Mouse (Mus musculus): ENCODE data around the gene Il1rl1. TPM values are rescaled to one million over a fixed set of nuclear protein-coding genes. Genes with fewer than 3 reads are reported as not detected.
A peak's percentile ranks its signal among the peaks of the same experiment; 100 is the strongest.

The Il1rl1 gene
- total and polyA plus RNA-seq, 3 experiments: 44.4 to 68.4 TPM; not detected in 1

GRCm38 (mm10) chr1:40382841-40383240 is 46.5 kb upstream of the Il1rl1 start:
- no peak for DNase-seq (ENCODE audit: low read depth, low spot score)
- H3K27ac ChIP-seq (ENCODE audit: control insufficient read depth, low read depth, low read length): no peak overlapping the region
- H3K79me2 ChIP-seq (ENCODE audit: control insufficient read depth, insufficient read depth, low read length, poor library complexity): no peaks in the 10 kb centered on the region
- no peaks in the 10 kb centered on the region for H3K36me3 ChIP-seq (ENCODE audit: control insufficient read depth in 1 of 2, insufficient read depth in 2 of 2, low read length in 2 of 2)
- H3K4me1 ChIP-seq (ENCODE audit: control insufficient read depth in 1 of 2, insufficient read depth in 2 of 2, low read length in 2 of 2): no peaks in the 10 kb centered on the region
- no peaks in the 10 kb centered on the region for H3K9me3 ChIP-seq (replicated peaks; ENCODE audit: insufficient read depth, low read length)
- H3K4me3 ChIP-seq (ENCODE audit: control insufficient read depth in 1 of 2, insufficient read depth in 1 of 2, low read depth in 2 of 2, low read length in 2 of 2): no peak overlapping the region
- 0 out of 4 replicates have a peak, but pooled peaks cover 0 to 2% of the 10 kb centered on the region in 2 experiments for H3K27me3 ChIP-seq (ENCODE audit: control insufficient read depth in 1 of 2, insufficient read depth in 2 of 2, low read length in 2 of 2)
- H3K9ac ChIP-seq (ENCODE audit: control insufficient read depth, low read depth, low read length, poor library complexity, severe bottlenecking): no peak overlapping the region
- TF ChIP-seq POLR2AphosphoS2 (IDR thresholded peaks at IDR 0.05; ENCODE audit: low read length) (no peak), HCFC1 (IDR thresholded peaks at IDR 0.05; ENCODE audit: low read depth, low read length) (no peak), MAZ (IDR thresholded peaks at IDR 0.05; ENCODE audit: low read depth, low read length) (no peak), ETS1 (IDR thresholded peaks at IDR 0.05; ENCODE audit: low read depth, low read length) (no peak), GABPA (IDR thresholded peaks at IDR 0.05; ENCODE audit: low read depth, low read length) (no peak), CHD2 (IDR thresholded peaks at IDR 0.05; ENCODE audit: low read length) (no peak), BHLHE40 (IDR thresholded peaks at IDR 0.05; ENCODE audit: borderline replicate concordance, low read depth, low read length) (no peak), UBTF (IDR thresholded peaks at IDR 0.05; ENCODE audit: borderline replicate concordance, insufficient read depth, low read depth, low read length) (no peak), MYC (IDR thresholded peaks at IDR 0.05; ENCODE audit: low read depth, low read length) (no peak), CHD1 (IDR thresholded peaks at IDR 0.05; ENCODE audit: low read depth, low read length) (no peak), NELFE (IDR thresholded peaks at IDR 0.05; ENCODE audit: low read depth, low read length) (no peak), ELF1 (IDR thresholded peaks at IDR 0.05; ENCODE audit: low read depth, low read length) (no peak), JUND (IDR thresholded peaks at IDR 0.05; ENCODE audit: low read depth, low read length) (no peak), USF1 (IDR thresholded peaks at IDR 0.05; ENCODE audit: low read depth, low read length) (no peak), TCF12 (IDR thresholded peaks at IDR 0.05; ENCODE audit: low read depth, low read length) (no peak), NRF1 (IDR thresholded peaks at IDR 0.05; ENCODE audit: insufficient read depth, low read depth, low read length, poor library complexity, severe bottlenecking) (no peak), POLR2AphosphoS5 (IDR thresholded peaks at IDR 0.05; ENCODE audit: borderline replicate concordance, low read depth, low read length) (no peak), E2F4 (IDR thresholded peaks at IDR 0.05; ENCODE audit: borderline replicate concordance, low read depth, low read length) (no peak), EP300 (IDR thresholded peaks at IDR 0.05; ENCODE audit: low read depth in 1 of 2, low read length in 2 of 2) (no peak)

GRCm38 (mm10) chr1:40384931-40385545 is 44.3 kb upstream of the Il1rl1 start:
- Histone ChIP-seq H3K79me2 (ENCODE audit: control insufficient read depth, insufficient read depth, low read length, poor library complexity) (no peaks in the 10 kb centered on the region), H3K36me3 (ENCODE audit: control insufficient read depth in 1 of 2, insufficient read depth in 2 of 2, low read length in 2 of 2) (no peaks in the 10 kb centered on the region), H3K9ac (ENCODE audit: control insufficient read depth, low read depth, low read length, poor library complexity, severe bottlenecking) (no peak overlapping the region), H3K27me3 (ENCODE audit: control insufficient read depth in 1 of 2, insufficient read depth in 2 of 2, low read length in 2 of 2) (0 out of 4 replicates have a peak, but pooled peaks cover 0 to 2% of the 10 kb centered on the region in 2 experiments), H3K27ac (ENCODE audit: control insufficient read depth, low read depth, low read length) (no peak overlapping the region), H3K9me3 (replicated peaks; ENCODE audit: insufficient read depth, low read length) (no peaks in the 10 kb centered on the region), H3K4me1 (ENCODE audit: control insufficient read depth in 1 of 2, insufficient read depth in 2 of 2, low read length in 2 of 2) (no peaks in the 10 kb centered on the region), H3K4me3 (ENCODE audit: control insufficient read depth in 1 of 2, insufficient read depth in 1 of 2, low read depth in 2 of 2, low read length in 2 of 2) (no peak overlapping the region)
- DNase-seq (ENCODE audit: low read depth, low spot score): no peak
- TF ChIP-seq MXI1 (IDR thresholded peaks at IDR 0.05; ENCODE audit: low read depth, low read length): no peak
- no peak for TF ChIP-seq CHD2 (IDR thresholded peaks at IDR 0.05; ENCODE audit: low read length)
- TF ChIP-seq ELF1 (IDR thresholded peaks at IDR 0.05; ENCODE audit: low read depth, low read length): no peak
- peak; percentile 65; the same call in 1 of the 2 replicates for TF ChIP-seq USF1 (IDR thresholded peaks at IDR 0.05; ENCODE audit: low read depth, low read length)

Measured in MEL (cell line).